Mouse (Mus musculus): Measurements from ENCODE around the gene Cacna1d. TPM values are rescaled to one million over a fixed set of nuclear protein-coding genes. Genes with fewer than 3 reads are reported as not detected.

The Cacna1d gene
- polyA plus RNA-seq, 1 experiment, result 3.2 TPM

DNA sequence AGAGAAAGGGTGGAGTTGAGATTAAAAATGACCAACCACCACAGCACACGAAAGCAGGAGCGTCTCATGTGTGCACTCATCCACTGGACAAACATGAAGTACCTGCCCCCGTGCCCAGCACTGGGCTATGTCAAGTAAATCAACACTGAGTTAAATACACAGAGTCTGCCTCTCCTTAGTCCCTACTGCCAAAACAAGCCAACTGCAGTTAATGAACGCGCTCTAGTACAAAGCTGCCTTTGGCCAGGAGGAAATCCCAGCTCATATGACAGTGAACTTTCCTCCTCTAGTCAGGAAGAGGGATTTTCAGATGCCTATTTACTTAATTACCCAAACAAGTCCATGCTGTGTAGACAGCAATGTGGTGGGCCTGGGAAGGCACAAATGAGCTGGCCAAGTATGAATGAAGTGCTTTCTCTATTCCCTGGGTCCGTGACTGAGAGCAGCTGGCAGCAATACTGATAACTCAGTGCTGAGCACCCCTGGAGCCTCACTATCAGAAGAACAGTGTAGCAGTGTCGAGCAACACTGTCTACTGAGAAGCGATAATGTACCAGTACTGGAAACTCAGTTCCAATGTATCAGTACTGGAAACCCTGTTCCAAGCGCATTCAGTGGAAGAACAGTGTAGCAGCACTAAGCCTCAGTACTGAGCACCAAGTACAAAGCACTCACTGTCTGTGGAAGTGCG, 229.5 kb downstream of the Cacna1d start:
- Histone ChIP-seq H3K4me1 (ENCODE audit: control insufficient read depth, insufficient read depth, insufficient read length) (no peaks in the 10 kb centered on the region; the same call in 1 of the 2 replicates), H3K4me3 (ENCODE audit: extremely low read depth, insufficient read depth, insufficient read length) (no peak overlapping the region), H3K27ac (ENCODE audit: insufficient read depth, low read length) (no peak overlapping the region), H3K36me3 (ENCODE audit: control insufficient read depth, insufficient read depth, low read length) (no peaks in the 10 kb centered on the region), H3K27me3 (ENCODE audit: control insufficient read depth, insufficient read depth, low read length) (no peaks in the 10 kb centered on the region)
- WGBS, result 92% methylated on average over 10 of the region's 10 CpGs
- TF ChIP-seq POLR2A (IDR thresholded peaks at IDR 0.05; ENCODE audit: low read depth, low read length), result no peak
- TF ChIP-seq CTCF (IDR thresholded peaks at IDR 0.05; ENCODE audit: extremely low read depth, insufficient read depth, insufficient read length, insufficient replicate concordance), result no peak
- no peak for DNase-seq (ENCODE audit: low read depth in 1 of 2, low spot score in 2 of 2)

DNA sequence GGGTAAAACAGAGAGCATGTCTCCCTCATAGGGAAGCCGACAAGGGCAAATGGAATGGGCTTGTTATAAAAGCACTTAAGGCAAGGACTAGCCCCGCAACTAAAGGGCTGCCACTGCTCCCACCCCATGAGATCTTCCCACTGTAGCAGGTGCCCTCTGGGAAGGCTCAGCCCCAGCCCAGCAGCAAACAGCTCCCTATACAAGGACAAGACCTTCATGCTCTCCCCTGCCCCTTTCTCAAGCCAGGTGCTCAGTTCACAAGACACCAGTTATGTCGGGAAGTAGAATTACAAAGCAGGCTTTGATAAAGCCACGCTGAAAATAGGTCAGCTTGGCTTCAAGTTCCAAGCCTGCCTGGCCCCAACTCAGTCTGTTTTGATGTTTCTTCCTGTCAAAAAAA, 233.6 kb downstream of the Cacna1d start:
- Histone ChIP-seq H3K4me3 (ENCODE audit: extremely low read depth, insufficient read depth, insufficient read length) (no peak overlapping the region), H3K27me3 (ENCODE audit: control insufficient read depth, insufficient read depth, low read length) (no peaks in the 10 kb centered on the region), H3K36me3 (ENCODE audit: control insufficient read depth, insufficient read depth, low read length) (no peaks in the 10 kb centered on the region), H3K27ac (ENCODE audit: insufficient read depth, low read length) (no peak overlapping the region), H3K4me1 (ENCODE audit: control insufficient read depth, insufficient read depth, insufficient read length) (peaks cover 7% of the 10 kb centered on the region; the same call in 1 of the 2 replicates)
- no peak for TF ChIP-seq POLR2A (IDR thresholded peaks at IDR 0.05; ENCODE audit: low read depth, low read length)
- TF ChIP-seq CTCF (IDR thresholded peaks at IDR 0.05; ENCODE audit: extremely low read depth, insufficient read depth, insufficient read length, insufficient replicate concordance), result no peak
- no peak for DNase-seq (ENCODE audit: low read depth in 1 of 2, low spot score in 2 of 2)
- WGBS, result 56% methylated on average over 4 of the region's 4 CpGs

DNA sequence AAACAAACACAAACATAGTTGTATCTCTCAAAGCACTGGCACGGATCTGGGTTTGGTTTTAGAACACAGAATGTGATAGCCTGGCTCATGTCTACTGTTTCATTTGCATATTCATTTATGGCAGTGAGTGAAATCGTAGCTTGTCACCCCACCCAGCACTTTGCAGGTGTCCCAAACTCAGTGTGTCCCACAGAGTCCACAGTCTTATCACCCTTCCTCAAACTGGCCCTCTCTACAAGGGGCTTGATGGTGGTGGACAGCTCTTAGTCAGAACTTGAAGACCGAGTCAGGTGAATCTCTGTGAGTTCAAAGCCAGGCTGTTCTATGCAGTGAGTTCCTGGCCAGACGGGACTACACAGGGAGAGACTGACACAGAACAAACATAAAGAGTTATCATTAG, 234.8 kb downstream of the Cacna1d start:
- Histone ChIP-seq H3K36me3 (ENCODE audit: control insufficient read depth, insufficient read depth, low read length) (no peaks in the 10 kb centered on the region), H3K4me1 (ENCODE audit: control insufficient read depth, insufficient read depth, insufficient read length) (peaks cover 7% of the 10 kb centered on the region; the same call in 1 of the 2 replicates), H3K27me3 (ENCODE audit: control insufficient read depth, insufficient read depth, low read length) (no peaks in the 10 kb centered on the region), H3K27ac (ENCODE audit: insufficient read depth, low read length) (no peak overlapping the region), H3K4me3 (ENCODE audit: extremely low read depth, insufficient read depth, insufficient read length) (no peak overlapping the region)
- 64% methylated on average over 4 of the region's 4 CpGs for WGBS
- no peak for DNase-seq (ENCODE audit: low read depth in 1 of 2, low spot score in 2 of 2)
- no peak for TF ChIP-seq CTCF (IDR thresholded peaks at IDR 0.05; ENCODE audit: extremely low read depth, insufficient read depth, insufficient read length, insufficient replicate concordance)
- TF ChIP-seq POLR2A (IDR thresholded peaks at IDR 0.05; ENCODE audit: low read depth, low read length), result no peak

DNA sequence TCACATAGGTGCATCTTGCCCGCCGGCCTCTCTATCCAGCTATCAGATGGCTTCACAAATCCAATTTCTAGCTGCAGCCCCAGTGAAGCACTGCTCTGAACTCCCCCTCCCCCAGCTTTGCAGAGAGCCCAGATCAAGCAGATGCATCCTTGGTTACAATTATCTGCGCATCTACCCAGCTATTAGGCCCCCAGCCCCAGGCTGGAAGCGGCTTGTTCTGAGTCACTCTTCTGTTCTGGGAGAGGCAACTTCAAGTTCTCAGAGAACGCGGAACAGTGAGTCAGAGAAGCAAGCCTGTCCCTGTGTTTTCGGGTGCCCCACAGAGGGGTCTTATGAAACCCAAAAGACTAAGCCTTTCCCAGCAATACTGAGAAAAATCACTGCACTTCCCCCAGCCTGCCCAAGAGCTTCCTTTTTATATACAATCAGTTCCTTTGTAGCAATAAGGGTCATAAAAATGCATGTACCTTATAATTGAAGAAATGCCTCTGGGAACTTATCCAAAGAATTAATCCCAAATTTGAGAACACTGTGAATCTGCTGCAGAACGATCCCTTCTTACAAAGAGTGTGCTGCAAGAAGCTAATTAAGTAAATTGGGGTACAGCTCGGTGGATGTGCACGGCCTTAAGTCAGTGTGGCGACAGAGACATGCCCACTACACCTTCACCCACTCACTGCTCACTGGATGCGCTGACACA, 235.4 kb downstream of the Cacna1d start:
- Histone ChIP-seq H3K27ac (ENCODE audit: insufficient read depth, low read length) (no peak overlapping the region), H3K4me1 (ENCODE audit: control insufficient read depth, insufficient read depth, insufficient read length) (peaks cover 12% of the 10 kb centered on the region; the same call in 1 of the 2 replicates), H3K36me3 (ENCODE audit: control insufficient read depth, insufficient read depth, low read length) (no peaks in the 10 kb centered on the region), H3K27me3 (ENCODE audit: control insufficient read depth, insufficient read depth, low read length) (no peaks in the 10 kb centered on the region), H3K4me3 (ENCODE audit: extremely low read depth, insufficient read depth, insufficient read length) (no peak overlapping the region)
- no peak for DNase-seq (ENCODE audit: low read depth in 1 of 2, low spot score in 2 of 2)
- TF ChIP-seq CTCF (IDR thresholded peaks at IDR 0.05; ENCODE audit: extremely low read depth, insufficient read depth, insufficient read length, insufficient replicate concordance) (no peak), POLR2A (IDR thresholded peaks at IDR 0.05; ENCODE audit: low read depth, low read length) (no peak)
- 88% methylated on average over 12 of the region's 12 CpGs for WGBS

DNA sequence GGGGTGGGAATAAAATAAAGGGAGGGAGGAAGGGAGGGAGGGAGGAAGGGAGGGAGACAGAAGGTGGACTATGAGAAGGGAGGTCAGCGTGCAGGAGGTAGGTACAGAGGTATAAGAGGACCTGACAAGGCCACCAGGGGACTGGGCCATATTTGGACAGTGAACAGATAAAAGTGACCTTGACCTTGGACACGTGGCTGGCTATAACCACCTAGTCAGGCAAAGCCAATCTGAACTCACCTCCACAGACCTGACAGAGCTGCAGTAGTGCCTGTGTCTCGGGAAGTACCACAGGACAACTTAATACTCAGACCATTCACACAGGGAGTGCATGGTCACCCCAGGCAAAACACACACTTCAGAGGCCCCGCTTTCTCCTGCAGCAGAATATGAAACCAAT, 236.5 kb downstream of the Cacna1d start:
- 82% methylated on average over 4 of the region's 4 CpGs for WGBS
- H3K27me3 ChIP-seq (ENCODE audit: control insufficient read depth, insufficient read depth, low read length), result no peaks in the 10 kb centered on the region
- H3K4me1 ChIP-seq (ENCODE audit: control insufficient read depth, insufficient read depth, insufficient read length), result peaks cover 22% of the 10 kb centered on the region
- H3K4me3 ChIP-seq (ENCODE audit: extremely low read depth, insufficient read depth, insufficient read length), result no peak overlapping the region
- DNase-seq (ENCODE audit: low read depth in 1 of 2, low spot score in 2 of 2), result no peak
- no peaks in the 10 kb centered on the region for H3K36me3 ChIP-seq (ENCODE audit: control insufficient read depth, insufficient read depth, low read length)
- no peak overlapping the region for H3K27ac ChIP-seq (ENCODE audit: insufficient read depth, low read length)
- TF ChIP-seq POLR2A (IDR thresholded peaks at IDR 0.05; ENCODE audit: low read depth, low read length), result no peak
- no peak for TF ChIP-seq CTCF (IDR thresholded peaks at IDR 0.05; ENCODE audit: extremely low read depth, insufficient read depth, insufficient read length, insufficient replicate concordance)

DNA sequence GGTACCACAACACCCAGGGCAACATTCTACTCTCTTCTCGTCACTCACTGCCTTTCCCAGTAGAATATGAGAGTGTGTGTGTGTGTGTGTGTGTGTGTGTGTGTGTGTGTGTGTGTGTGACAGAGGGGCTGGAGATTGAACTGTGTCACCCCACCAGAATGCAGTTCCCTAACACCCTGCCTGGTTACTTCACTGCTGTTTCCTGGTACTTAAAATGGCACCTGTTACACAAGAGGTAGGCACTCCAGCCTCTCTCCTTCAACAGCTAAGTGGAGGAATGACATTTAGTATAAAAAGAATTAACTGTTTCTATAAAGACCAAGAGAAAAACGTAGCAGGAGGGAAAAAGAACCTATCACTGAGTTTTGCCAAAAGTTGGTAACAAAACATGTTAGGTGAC, 238.4 kb downstream of the Cacna1d start:
- H3K27me3 ChIP-seq (ENCODE audit: control insufficient read depth, insufficient read depth, low read length), result no peaks in the 10 kb centered on the region
- WGBS, result 79% methylated on average over 2 of the region's 2 CpGs
- H3K4me1 ChIP-seq (ENCODE audit: control insufficient read depth, insufficient read depth, insufficient read length), result peaks cover 37% of the 10 kb centered on the region
- TF ChIP-seq CTCF (IDR thresholded peaks at IDR 0.05; ENCODE audit: extremely low read depth, insufficient read depth, insufficient read length, insufficient replicate concordance) (no peak), POLR2A (IDR thresholded peaks at IDR 0.05; ENCODE audit: low read depth, low read length) (no peak)
- no peak overlapping the region for H3K4me3 ChIP-seq (ENCODE audit: extremely low read depth, insufficient read depth, insufficient read length)
- H3K27ac ChIP-seq (ENCODE audit: insufficient read depth, low read length), result no peak overlapping the region
- no peak for DNase-seq (ENCODE audit: low read depth in 1 of 2, low spot score in 2 of 2)
- H3K36me3 ChIP-seq (ENCODE audit: control insufficient read depth, insufficient read depth, low read length), result no peaks in the 10 kb centered on the region

DNA sequence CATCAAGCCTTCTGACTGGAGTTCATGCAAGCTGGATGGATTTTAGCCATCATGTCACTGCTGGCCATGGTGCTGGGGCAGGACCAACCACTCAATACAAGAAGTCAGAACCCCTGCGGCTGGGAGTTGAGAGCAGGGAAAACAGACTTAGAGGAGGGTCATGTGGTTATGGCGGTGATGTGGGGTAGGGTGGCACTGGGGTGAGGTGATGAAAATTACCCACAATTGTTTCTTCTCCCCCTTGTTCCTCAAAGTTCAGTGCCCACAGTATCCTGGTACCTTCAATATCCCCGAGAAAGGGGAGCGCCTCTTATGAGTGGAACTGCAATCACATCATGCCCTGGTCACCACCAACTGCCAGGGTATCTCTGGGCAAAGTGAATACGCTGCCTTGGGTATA, 239.9 kb downstream of the Cacna1d start:
- H3K4me1 ChIP-seq (ENCODE audit: control insufficient read depth, insufficient read depth, insufficient read length), result peaks cover 37% of the 10 kb centered on the region
- DNase-seq (ENCODE audit: low read depth in 1 of 2, low spot score in 2 of 2), result no peak
- H3K27me3 ChIP-seq (ENCODE audit: control insufficient read depth, insufficient read depth, low read length), result no peaks in the 10 kb centered on the region
- no peak overlapping the region for H3K4me3 ChIP-seq (ENCODE audit: extremely low read depth, insufficient read depth, insufficient read length)
- H3K36me3 ChIP-seq (ENCODE audit: control insufficient read depth, insufficient read depth, low read length), result no peaks in the 10 kb centered on the region
- H3K27ac ChIP-seq (ENCODE audit: insufficient read depth, low read length), result no peak overlapping the region
- TF ChIP-seq POLR2A (IDR thresholded peaks at IDR 0.05; ENCODE audit: low read depth, low read length) (no peak), CTCF (IDR thresholded peaks at IDR 0.05; ENCODE audit: extremely low read depth, insufficient read depth, insufficient read length, insufficient replicate concordance) (no peak)
- WGBS, result 68% methylated on average over 5 of the region's 5 CpGs
